Mouse (Mus musculus): ENCODE results near the gene Palm2.

DNA sequence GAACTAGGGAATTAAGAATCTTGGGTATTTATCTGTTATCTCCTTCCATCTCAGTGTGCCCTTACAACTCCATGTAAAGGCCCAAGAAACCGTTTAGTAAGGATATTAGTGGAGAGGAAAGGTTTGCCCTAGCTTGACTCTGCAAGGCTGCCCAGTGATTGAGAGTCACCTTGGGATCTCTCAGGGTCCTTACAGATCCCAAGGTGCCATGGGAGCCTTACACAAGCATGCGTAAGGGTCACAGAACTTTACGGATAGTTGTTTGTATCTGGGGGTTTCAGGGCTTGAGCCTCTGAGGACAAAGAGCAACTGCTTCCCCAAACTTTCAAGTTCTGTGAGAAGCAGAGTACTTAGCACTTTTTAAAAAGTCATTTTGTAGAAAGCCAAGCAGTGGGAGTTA is 140.1 kb downstream of the Palm2 start:
- TF ChIP-seq CTCF (IDR thresholded peaks at IDR 0.05; ENCODE audit: insufficient read depth, low read length), result no peak
- no peak for TF ChIP-seq POLR2A (IDR thresholded peaks at IDR 0.05; ENCODE audit: borderline replicate concordance, extremely low read depth, low read depth, low read length)
